Mouse (Mus musculus): Measurements from ENCODE around the gene Syngr2. TPM values are rescaled to one million over a fixed set of nuclear protein-coding genes. Genes with fewer than 3 reads are reported as not detected.

Syngr2 gene
- polyA plus RNA-seq, 1 experiment from 2014 or later = 32.7 TPM

DNA sequence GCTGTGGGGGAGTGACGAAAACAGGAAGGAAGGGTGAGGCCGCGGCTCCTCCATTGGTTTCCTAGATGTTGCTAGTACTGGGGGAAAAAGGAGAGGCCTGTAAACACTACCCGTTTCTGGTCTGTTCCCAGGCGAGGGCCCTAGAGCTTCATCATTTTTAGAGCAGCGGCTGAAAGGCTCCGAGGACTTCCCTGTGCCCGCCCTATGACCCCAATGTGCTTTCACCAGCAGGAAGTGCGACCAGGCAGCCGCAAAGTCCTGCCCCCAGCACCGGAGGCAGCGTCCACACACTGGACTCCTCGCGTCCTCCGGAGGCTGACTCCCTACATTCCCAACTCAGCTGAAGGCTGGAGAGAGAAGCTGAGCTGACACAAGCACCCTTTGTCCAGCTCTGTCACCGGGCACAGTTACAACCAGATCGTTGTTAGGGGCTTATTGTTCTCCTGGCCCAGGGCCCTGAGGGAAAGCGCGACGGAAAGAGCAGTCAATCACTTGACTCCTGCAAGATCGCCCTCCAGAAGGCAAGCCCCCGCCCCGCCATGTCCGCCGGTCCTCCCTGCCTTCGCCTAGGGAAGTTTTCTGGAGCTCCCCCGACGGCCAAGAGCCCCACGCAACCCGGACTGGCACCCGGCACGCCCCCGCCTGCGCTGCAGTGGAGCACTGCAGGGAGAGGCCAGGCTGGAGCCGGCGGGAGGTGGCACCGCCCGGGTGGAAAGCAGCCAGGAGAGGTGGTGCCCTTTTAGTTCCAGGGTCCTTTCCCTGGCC, 29.9 kb upstream of the Syngr2 start:
- Histone ChIP-seq H3K36me3 (ENCODE audit: control insufficient read depth, insufficient read depth, low read length) (no peaks in the 10 kb centered on the region), H3K4me1 (replicated peaks; ENCODE audit: control insufficient read depth, insufficient read depth, low read length) (peaks cover 21% of the 10 kb centered on the region), H3K4me3 (ENCODE audit: low read depth, low read length) (peak overlapping the region; percentile 30), H3K9me3 (ENCODE audit: control insufficient read depth, low read length) (no peaks in the 10 kb centered on the region), H3K27ac (ENCODE audit: low read depth, low read length) (no peak overlapping the region), H3K9ac (ENCODE audit: low read length) (peak overlapping the region; percentile 47), H3K27me3 (ENCODE audit: control insufficient read depth, insufficient read depth, low read length) (peaks cover 43% of the 10 kb centered on the region), H3K4me2 (ENCODE audit: low read depth, low read length, severe bottlenecking) (peak overlapping the region; percentile 53)
- WGBS = 6% methylated on average over 38 of the region's 38 CpGs
- 0 out of 2 replicates have a peak, but pooled peaks have one; percentile 32 for ATAC-seq (replicated peaks; ENCODE audit: low FRiP score)
- DNase-seq (ENCODE audit: low spot score) = peak; percentile 75

DNA sequence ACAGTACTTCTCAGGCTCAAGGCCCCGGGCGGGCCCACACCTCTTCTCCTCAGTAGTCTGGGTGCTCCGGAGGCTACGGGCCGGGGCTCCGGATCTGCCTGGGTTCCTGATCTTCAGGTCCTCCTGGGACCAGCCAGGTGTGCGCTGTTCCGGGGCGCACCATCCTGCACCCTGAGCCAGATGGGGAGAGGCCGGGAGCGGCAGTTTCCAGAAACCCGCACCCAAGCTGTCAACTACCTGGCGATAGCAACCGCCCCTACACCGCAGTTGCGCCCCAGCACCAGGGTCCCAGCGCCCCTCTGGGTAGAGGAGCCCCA, 29.3 kb upstream of the Syngr2 start:
- DNase-seq (ENCODE audit: low spot score) (no peak), ATAC-seq (replicated peaks; ENCODE audit: low FRiP score) (0 out of 2 replicates have a peak, but pooled peaks have one; percentile 26)
- peak overlapping the region; percentile 47 for H3K9ac ChIP-seq (ENCODE audit: low read length)
- 2% methylated on average over 17 of the region's 17 CpGs for WGBS
- H3K4me1 ChIP-seq (replicated peaks; ENCODE audit: control insufficient read depth, insufficient read depth, low read length) = peaks cover 21% of the 10 kb centered on the region
- H3K27me3 ChIP-seq (ENCODE audit: control insufficient read depth, insufficient read depth, low read length) = peaks cover 43% of the 10 kb centered on the region
- no peaks in the 10 kb centered on the region for H3K9me3 ChIP-seq (ENCODE audit: control insufficient read depth, low read length)
- no peaks in the 10 kb centered on the region for H3K36me3 ChIP-seq (ENCODE audit: control insufficient read depth, insufficient read depth, low read length)
- H3K4me2 ChIP-seq (ENCODE audit: low read depth, low read length, severe bottlenecking) = peak overlapping the region; percentile 53
- H3K27ac ChIP-seq (ENCODE audit: low read depth, low read length) = no peak overlapping the region
- H3K4me3 ChIP-seq (ENCODE audit: low read depth, low read length) = peak overlapping the region; percentile 30

DNA sequence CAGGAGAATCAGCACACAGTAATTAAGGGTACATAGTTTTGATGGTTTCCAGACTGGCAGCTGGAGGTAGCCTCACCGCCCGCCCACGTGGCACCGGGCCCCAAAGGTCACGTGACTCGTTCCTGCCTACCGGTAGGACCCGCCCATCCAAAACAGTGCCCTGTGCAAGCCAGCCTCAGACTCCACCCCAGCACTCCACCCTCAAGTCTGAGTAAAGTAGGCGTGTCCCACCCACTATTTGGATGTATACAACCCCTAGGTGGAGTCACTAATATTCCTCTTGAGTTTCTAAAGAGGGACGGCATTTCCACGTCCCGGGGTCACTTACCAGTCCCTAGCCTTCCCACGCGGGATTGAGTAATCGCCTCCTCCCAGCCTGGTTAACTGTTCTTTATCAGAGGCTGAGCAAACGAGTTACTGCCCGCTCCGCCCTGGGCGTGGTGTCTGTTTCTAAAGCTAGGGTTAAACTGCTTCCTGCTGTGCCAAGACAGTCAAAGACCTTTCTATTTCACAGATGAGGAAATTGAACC, 28.8 kb upstream of the Syngr2 start:
- peaks cover 43% of the 10 kb centered on the region for H3K27me3 ChIP-seq (ENCODE audit: control insufficient read depth, insufficient read depth, low read length)
- peak; percentile 58; the same call in 1 of the 2 replicates for ATAC-seq (replicated peaks; ENCODE audit: low FRiP score)
- H3K9me3 ChIP-seq (ENCODE audit: control insufficient read depth, low read length) = no peaks in the 10 kb centered on the region
- no peak overlapping the region; the same call in none of the 2 replicates for H3K9ac ChIP-seq (ENCODE audit: low read length)
- peak; percentile 83 for DNase-seq (ENCODE audit: low spot score)
- H3K36me3 ChIP-seq (ENCODE audit: control insufficient read depth, insufficient read depth, low read length) = no peaks in the 10 kb centered on the region
- H3K27ac ChIP-seq (ENCODE audit: low read depth, low read length) = no peak overlapping the region
- peak overlapping the region; percentile 53 for H3K4me2 ChIP-seq (ENCODE audit: low read depth, low read length, severe bottlenecking)
- H3K4me1 ChIP-seq (replicated peaks; ENCODE audit: control insufficient read depth, insufficient read depth, low read length) = peaks cover 21% of the 10 kb centered on the region
- peak overlapping the region; percentile 30 for H3K4me3 ChIP-seq (ENCODE audit: low read depth, low read length)
- 1% methylated on average over 19 of the region's 19 CpGs for WGBS

DNA sequence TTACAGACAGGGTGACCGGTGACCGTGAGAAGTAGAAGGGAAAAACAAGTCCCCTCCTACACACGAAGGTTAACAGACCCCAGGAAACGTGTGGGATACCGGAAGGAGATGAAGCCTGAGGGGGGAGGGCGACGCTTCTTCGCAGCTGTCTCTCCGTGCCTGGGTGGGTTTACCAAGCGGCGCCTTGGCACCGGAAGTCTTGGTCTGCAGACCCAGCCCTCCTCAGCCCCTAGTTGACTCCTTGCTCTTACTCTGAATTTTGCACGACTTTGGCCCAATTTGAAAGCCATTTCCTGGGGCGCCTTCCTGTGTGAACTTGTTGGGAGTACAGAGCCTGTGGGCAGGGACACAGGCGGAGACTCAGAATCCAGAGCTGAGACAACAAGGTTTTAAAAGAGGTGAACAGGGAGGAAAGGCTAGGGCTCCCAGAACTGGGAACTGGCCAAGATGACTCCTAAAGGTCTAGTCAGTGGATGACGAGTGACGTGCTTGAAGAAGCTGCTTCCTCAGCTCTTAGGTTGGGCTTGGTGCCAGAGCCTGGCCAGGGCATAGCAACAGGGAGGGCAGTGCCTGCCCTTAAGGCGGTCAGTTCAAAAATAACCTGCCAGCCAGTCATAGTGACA, 28.2 kb upstream of the Syngr2 start:
- no peak overlapping the region; the same call in 1 of the 2 replicates for H3K9ac ChIP-seq (ENCODE audit: low read length)
- H3K4me2 ChIP-seq (ENCODE audit: low read depth, low read length, severe bottlenecking) = peak overlapping the region; percentile 53
- DNase-seq (ENCODE audit: low spot score) (no peak), ATAC-seq (replicated peaks; ENCODE audit: low FRiP score) (no peak)
- H3K36me3 ChIP-seq (ENCODE audit: control insufficient read depth, insufficient read depth, low read length) = no peaks in the 10 kb centered on the region
- no peak overlapping the region for H3K27ac ChIP-seq (ENCODE audit: low read depth, low read length)
- H3K4me1 ChIP-seq (replicated peaks; ENCODE audit: control insufficient read depth, insufficient read depth, low read length) = peaks cover 21% of the 10 kb centered on the region
- 22% methylated on average over 18 of the region's 18 CpGs for WGBS
- no peaks in the 10 kb centered on the region for H3K9me3 ChIP-seq (ENCODE audit: control insufficient read depth, low read length)
- peaks cover 43% of the 10 kb centered on the region for H3K27me3 ChIP-seq (ENCODE audit: control insufficient read depth, insufficient read depth, low read length)
- H3K4me3 ChIP-seq (ENCODE audit: low read depth, low read length) = no peak overlapping the region; the same call in 1 of the 2 replicates

DNA sequence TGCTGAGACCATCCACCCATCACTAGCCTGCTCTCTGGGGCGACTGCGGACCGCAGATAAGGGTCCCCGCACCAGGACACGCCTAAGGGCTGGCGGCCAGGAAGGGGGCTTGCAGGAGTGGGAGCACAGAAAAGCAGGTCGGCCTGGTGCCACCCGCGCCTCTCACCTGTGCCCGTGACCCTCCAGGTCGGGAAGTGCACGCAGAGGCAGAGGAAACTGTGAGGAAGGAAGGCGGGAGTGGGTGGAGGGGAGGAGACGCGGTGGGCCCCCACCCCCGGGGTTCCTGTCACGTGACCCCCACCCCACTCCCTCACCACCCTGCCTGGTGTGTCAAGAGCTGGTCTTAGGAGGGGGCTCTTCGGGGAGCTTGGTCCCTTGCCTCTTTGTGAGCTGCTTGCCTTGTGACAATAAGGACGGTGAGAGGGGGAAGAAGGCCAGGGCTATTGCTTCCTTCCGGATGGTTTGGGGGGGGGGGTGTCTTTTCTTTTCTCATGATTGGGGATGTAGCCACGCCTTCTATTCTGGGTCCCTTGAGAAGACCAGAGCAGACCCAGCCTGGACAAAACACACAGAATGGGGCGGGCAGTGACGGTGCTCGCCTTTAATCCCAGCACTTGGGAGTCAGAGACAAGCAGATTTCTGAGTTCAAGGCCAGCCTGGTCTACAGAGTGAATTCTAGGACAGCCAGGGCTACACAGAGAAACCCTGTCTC, 27.3 kb upstream of the Syngr2 start, which contains the start of the genes Tmc8 and Tmc6:
Tmc8 (plus strand) TSS at position 84 of the 712 bp plus-strand sequence.
Tmc6 (minus strand) TSS at position 206 of the 712 bp plus-strand sequence.
- Histone ChIP-seq H3K4me1 (replicated peaks; ENCODE audit: control insufficient read depth, insufficient read depth, low read length) (peaks cover 21% of the 10 kb centered on the region), H3K27ac (ENCODE audit: low read depth, low read length) (no peak within 1 kb of the TSS)
- WGBS = 35% methylated on average over 24 of the region's 24 CpGs

DNA sequence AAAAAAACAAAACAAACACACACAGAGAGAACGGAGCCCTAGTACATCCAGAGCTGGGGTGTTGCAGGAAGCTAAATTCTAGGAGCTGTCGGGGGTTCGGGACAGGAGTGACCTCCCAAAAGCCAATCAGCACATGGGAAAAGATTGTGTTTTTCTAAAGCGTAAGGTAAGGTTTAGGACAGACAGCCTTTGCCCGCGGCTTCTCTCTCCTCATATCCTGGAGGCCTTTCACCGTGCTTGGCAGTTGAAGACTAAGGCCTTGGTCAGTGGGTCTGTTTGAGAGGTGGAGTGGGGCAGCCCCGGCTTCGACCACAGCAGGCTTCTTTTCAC, 26.8 kb upstream of the Syngr2 start:
- H3K36me3 ChIP-seq (ENCODE audit: control insufficient read depth, insufficient read depth, low read length) = no peaks in the 10 kb centered on the region
- H3K27me3 ChIP-seq (ENCODE audit: control insufficient read depth, insufficient read depth, low read length) = peaks cover 43% of the 10 kb centered on the region
- ATAC-seq (replicated peaks; ENCODE audit: low FRiP score) (no peak), DNase-seq (ENCODE audit: low spot score) (no peak)
- H3K9me3 ChIP-seq (ENCODE audit: control insufficient read depth, low read length) = no peaks in the 10 kb centered on the region
- WGBS = 46% methylated on average over 9 of the region's 9 CpGs
- peaks cover 21% of the 10 kb centered on the region for H3K4me1 ChIP-seq (replicated peaks; ENCODE audit: control insufficient read depth, insufficient read depth, low read length)
- H3K27ac ChIP-seq (ENCODE audit: low read depth, low read length) = no peak overlapping the region
- peak overlapping the region; percentile 32 for H3K9ac ChIP-seq (ENCODE audit: low read length)
- peak overlapping the region; percentile 64; the same call in 1 of the 2 replicates for H3K4me2 ChIP-seq (ENCODE audit: low read depth, low read length, severe bottlenecking)
- peak overlapping the region; percentile 26; the same call in 1 of the 2 replicates for H3K4me3 ChIP-seq (ENCODE audit: low read depth, low read length)

More for the DNA sequence above, 27.3 kb upstream of the Syngr2 start, which contains the start of the genes Tmc8 and Tmc6:
- no peaks in the 10 kb centered on the region for H3K9me3 ChIP-seq (ENCODE audit: control insufficient read depth, low read length)
- peak within 1 kb of the TSS; percentile 26; the same call in 1 of the 2 replicates for H3K4me3 ChIP-seq (ENCODE audit: low read depth, low read length)
- DNase-seq (ENCODE audit: low spot score) (peak; percentile 62), ATAC-seq (replicated peaks; ENCODE audit: low FRiP score) (no peak)
- no peaks in the 10 kb centered on the region for H3K36me3 ChIP-seq (ENCODE audit: control insufficient read depth, insufficient read depth, low read length)
- peaks cover 43% of the 10 kb centered on the region for H3K27me3 ChIP-seq (ENCODE audit: control insufficient read depth, insufficient read depth, low read length)
- peak within 1 kb of the TSS; percentile 64 for H3K4me2 ChIP-seq (ENCODE audit: low read depth, low read length, severe bottlenecking)
- H3K9ac ChIP-seq (ENCODE audit: low read length) = peak within 1 kb of the TSS; percentile 32

DNA sequence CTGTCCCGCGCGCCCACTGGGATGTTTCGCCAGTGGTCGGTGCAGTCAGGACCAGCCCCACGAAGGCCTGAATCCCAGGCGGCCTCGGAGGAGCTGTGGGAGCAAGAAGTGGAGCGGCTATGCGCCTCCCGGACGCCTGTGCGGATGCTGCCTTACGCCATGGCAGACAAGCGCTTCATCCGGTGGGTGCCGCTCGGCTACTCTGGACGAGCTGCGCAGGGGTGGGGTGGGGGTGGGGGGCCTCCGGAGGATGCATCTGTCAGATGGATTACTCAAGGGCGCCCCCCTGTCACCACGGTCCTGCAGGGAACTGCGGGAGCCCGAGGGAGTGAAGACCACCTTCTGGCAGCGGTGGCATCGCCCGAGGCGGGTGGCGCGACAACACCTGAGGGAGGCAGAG, 26.4 kb upstream of the Syngr2 start:
- H3K9me3 ChIP-seq (ENCODE audit: control insufficient read depth, low read length) = no peaks in the 10 kb centered on the region
- no peak for ATAC-seq (replicated peaks; ENCODE audit: low FRiP score)
- H3K4me2 ChIP-seq (ENCODE audit: low read depth, low read length, severe bottlenecking) = peak overlapping the region; percentile 64
- peaks cover 21% of the 10 kb centered on the region for H3K4me1 ChIP-seq (replicated peaks; ENCODE audit: control insufficient read depth, insufficient read depth, low read length)
- H3K9ac ChIP-seq (ENCODE audit: low read length) = peak overlapping the region; percentile 32
- no peaks in the 10 kb centered on the region for H3K36me3 ChIP-seq (ENCODE audit: control insufficient read depth, insufficient read depth, low read length)
- no peak overlapping the region for H3K27ac ChIP-seq (ENCODE audit: low read depth, low read length)
- peak; percentile 90 for DNase-seq (ENCODE audit: low spot score)
- H3K4me3 ChIP-seq (ENCODE audit: low read depth, low read length) = peak overlapping the region; percentile 26; the same call in 1 of the 2 replicates
- peaks cover 43% of the 10 kb centered on the region for H3K27me3 ChIP-seq (ENCODE audit: control insufficient read depth, insufficient read depth, low read length)
- 5% methylated on average over 31 of the region's 31 CpGs for WGBS

DNA sequence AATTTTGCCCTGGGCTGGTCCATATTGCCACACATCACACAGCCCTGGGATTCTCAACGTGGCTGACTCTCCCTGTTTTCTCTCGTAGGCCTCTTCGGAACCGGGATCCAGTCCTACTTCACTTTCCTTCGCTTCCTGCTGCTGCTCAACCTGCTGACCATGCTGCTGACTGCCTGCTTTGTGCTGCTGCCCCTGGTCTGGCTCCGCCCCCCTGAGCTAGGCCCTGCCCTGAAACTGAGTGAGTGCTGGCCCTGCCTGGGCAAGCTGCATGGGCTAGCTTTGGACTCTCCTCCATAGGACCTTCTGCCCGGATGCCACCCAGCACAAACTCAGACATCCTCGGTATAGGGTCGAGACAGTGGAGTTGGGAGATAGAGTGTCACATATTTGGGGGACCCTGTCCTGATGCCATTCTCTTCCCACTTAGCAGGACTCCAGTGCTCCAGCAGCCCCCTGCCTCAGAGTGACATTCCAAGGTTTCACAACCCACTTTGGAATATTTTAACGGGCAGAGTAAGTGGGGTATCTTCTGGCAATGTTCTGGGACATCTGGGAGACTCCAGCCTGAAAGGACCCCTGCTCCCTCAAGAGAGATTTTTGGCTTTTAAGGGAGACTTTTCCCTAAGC, 25.7 kb upstream of the Syngr2 start:
- peaks cover 21% of the 10 kb centered on the region for H3K4me1 ChIP-seq (replicated peaks; ENCODE audit: control insufficient read depth, insufficient read depth, low read length)
- H3K9me3 ChIP-seq (ENCODE audit: control insufficient read depth, low read length) = no peaks in the 10 kb centered on the region
- H3K9ac ChIP-seq (ENCODE audit: low read length) = peak overlapping the region; percentile 32; the same call in 1 of the 2 replicates
- 34% methylated on average over 10 of the region's 10 CpGs for WGBS
- H3K27ac ChIP-seq (ENCODE audit: low read depth, low read length) = no peak overlapping the region
- H3K27me3 ChIP-seq (ENCODE audit: control insufficient read depth, insufficient read depth, low read length) = peaks cover 43% of the 10 kb centered on the region
- peak overlapping the region; percentile 26; the same call in 1 of the 2 replicates for H3K4me3 ChIP-seq (ENCODE audit: low read depth, low read length)
- DNase-seq (ENCODE audit: low spot score) (peak; percentile 36), ATAC-seq (replicated peaks; ENCODE audit: low FRiP score) (no peak)
- H3K36me3 ChIP-seq (ENCODE audit: control insufficient read depth, insufficient read depth, low read length) = no peaks in the 10 kb centered on the region
- H3K4me2 ChIP-seq (ENCODE audit: low read depth, low read length, severe bottlenecking) = peak overlapping the region; percentile 64

All from forebrain, embryonic 11.5 days (tissue).